Mouse (Mus musculus) G1E (cell line): Measurements from ENCODE around the gene Ckm. TPM values are rescaled to one million over a fixed set of nuclear protein-coding genes. Genes with fewer than 3 reads are reported as not detected.

Source experiments
- ATAC-seq: 2 replicates; pipeline ENCODE4 v1.8.0; 2016; ENCODE audit warnings: mild to moderate bottlenecking; ENCODE audit not compliant: insufficient number of reproducible peaks, poor library complexity, low FRiP score, severe bottlenecking; ENCODE audit errors: extremely low read depth
- DNase-seq: peaks from one replicate; pipeline ENCODE4 v3.0.0; 2012; ENCODE audit warnings: low spot score
- H3K27me3 ChIP-seq: 2 replicates; pipeline ENCODE4 v1.6.1; 2012; ENCODE audit warnings: mild to moderate bottlenecking, low read length, inconsistent platforms; ENCODE audit not compliant: insufficient read depth
- H3K36me3 ChIP-seq: replicated peaks from 2 replicates; pipeline ENCODE3; 2012; ENCODE audit warnings: mild to moderate bottlenecking, inconsistent platforms
- H3K4me1 ChIP-seq: 2 replicates; pipeline ENCODE4 v1.6.1; 2012; ENCODE audit warnings: low read depth, low read length, inconsistent platforms, mixed read lengths; ENCODE audit not compliant: insufficient read depth
- H3K4me3 ChIP-seq: 2 replicates; pipeline ENCODE4 v1.5.1; 2012; ENCODE audit warnings: low read depth, mild to moderate bottlenecking, inconsistent platforms, low read length, moderate library complexity, mixed read lengths
- H3K9me3 ChIP-seq: replicated peaks from 2 replicates; pipeline ENCODE4 v1.6.1; 2012; ENCODE audit warnings: inconsistent platforms
- CTCF ChIP-seq: IDR thresholded peaks from 2 replicates; pipeline ENCODE4 v1.5.1; 2012; ENCODE audit warnings: low read depth, low read length, inconsistent platforms, mixed read lengths
- GATA1 ChIP-seq: IDR thresholded peaks from 2 replicates; pipeline ENCODE4 v1.6.1; 2012; ENCODE audit warnings: borderline replicate concordance, low read length, inconsistent platforms, mixed read lengths
- GATA2 ChIP-seq: IDR thresholded peaks from 2 replicates; pipeline ENCODE4 v1.6.1; 2012; ENCODE audit warnings: low read depth, low read length, inconsistent platforms, borderline replicate concordance
- POLR2AphosphoS5 ChIP-seq: IDR thresholded peaks from 2 replicates; pipeline ENCODE4 v1.6.1; 2012; ENCODE audit warnings: low read depth, low read length, inconsistent platforms; ENCODE audit not compliant: insufficient replicate concordance
- TAL1 ChIP-seq: conservative IDR thresholded peaks from 2 replicates; pipeline ENCODE4 v1.6.1; 2012; ENCODE audit warnings: low read depth, low read length, inconsistent platforms, mixed read lengths
- polyA plus RNA-seq: library from polyadenylated mRNA; stranded (reverse); fragments of >175 nt; gene quantifications from 2 replicates; pipeline ENCODE4 v1.2.3, GENCODE M21; 2012
- total RNA-seq, 2 experiments: library from RNA; stranded (forward) in 1 of 2; stranded (reverse) in 1 of 2; fragments of 200-1000 nt in 1 of 2; fragments of >200 nt in 1 of 2; fragmentation: Nextera tagmentation in 1 of 2; gene quantifications; 2 replicates each; pipeline ENCODE4 v1.2.3; 2014 to 2017

Gene Ckm
- total and polyA plus RNA-seq, 3 experiments = 0.05 TPM; not detected in 2

GRCm38 (mm10) chr7:19369823-19370425, 34.7 kb upstream of the Ckm start:
- ATAC-seq (no peak), DNase-seq (no peak)
- Histone ChIP-seq H3K27me3 (no peaks in the 10 kb centered on the region), H3K4me1 (peaks cover 8% of the 10 kb centered on the region), H3K4me3 (no peak overlapping the region), H3K9me3 (no peaks in the 10 kb centered on the region), H3K36me3 (peaks cover 76% of the 10 kb centered on the region)
- no peak for TF ChIP-seq TAL1
- no peak for TF ChIP-seq GATA1
- TF ChIP-seq CTCF = no peak
- TF ChIP-seq POLR2AphosphoS5 = no peak
- no peak for TF ChIP-seq GATA2

GRCm38 (mm10) chr7:19373367-19373766, 31.2 kb upstream of the Ckm start:
- no peak for ATAC-seq
- no peak for DNase-seq
- no peaks in the 10 kb centered on the region for H3K9me3 ChIP-seq
- H3K27me3 ChIP-seq = no peaks in the 10 kb centered on the region
- TF ChIP-seq POLR2AphosphoS5 = no peak
- TF ChIP-seq TAL1 = no peak
- no peak for TF ChIP-seq CTCF
- TF ChIP-seq GATA1 = no peak
- TF ChIP-seq GATA2 = no peak
- peaks cover 4% of the 10 kb centered on the region; the same call in 1 of the 2 replicates for H3K4me1 ChIP-seq
- no peak overlapping the region for H3K4me3 ChIP-seq
- H3K36me3 ChIP-seq = peaks cover 93% of the 10 kb centered on the region

- H3K4me1 ChIP-seq = no peaks in the 10 kb centered on the region; the same call in 1 of the 2 replicates
- H3K4me3 ChIP-seq = peak overlapping the region; percentile 14; the same call in 1 of the 2 replicates
- ATAC-seq = no peak
- H3K9me3 ChIP-seq = no peaks in the 10 kb centered on the region
- no peak for DNase-seq
- peaks cover 77% of the 10 kb centered on the region for H3K36me3 ChIP-seq
- H3K27me3 ChIP-seq = no peaks in the 10 kb centered on the region
- no peak for TF ChIP-seq CTCF
- no peak for TF ChIP-seq GATA2
Measured at GRCm38 (mm10) chr7:19375368-19375767, 29.2 kb upstream of the Ckm start.

- H3K36me3 ChIP-seq = peaks cover 71% of the 10 kb centered on the region
- H3K9me3 ChIP-seq = no peaks in the 10 kb centered on the region
- ATAC-seq = no peak
- no peak for DNase-seq
- H3K4me1 ChIP-seq = peaks cover 1% of the 10 kb centered on the region; the same call in 1 of the 2 replicates
- no peak for TF ChIP-seq TAL1
- TF ChIP-seq POLR2AphosphoS5 = no peak
- no peak for TF ChIP-seq GATA1
- no peak for TF ChIP-seq GATA2
- TF ChIP-seq CTCF = no peak
- no peaks in the 10 kb centered on the region for H3K27me3 ChIP-seq
- no peak overlapping the region for H3K4me3 ChIP-seq
Measured at GRCm38 (mm10) chr7:19376019-19376418, 28.6 kb upstream of the Ckm start.

- Histone ChIP-seq H3K36me3 (peaks cover 52% of the 10 kb centered on the region), H3K9me3 (no peaks in the 10 kb centered on the region), H3K4me3 (no peak overlapping the region), H3K4me1 (peaks cover 11% of the 10 kb centered on the region), H3K27me3 (no peaks in the 10 kb centered on the region)
- no peak for TF ChIP-seq POLR2AphosphoS5
- TF ChIP-seq TAL1 = no peak
- no peak for TF ChIP-seq GATA2
- TF ChIP-seq CTCF = no peak
- no peak for TF ChIP-seq GATA1
- no peak for DNase-seq
- no peak for ATAC-seq
Measured at GRCm38 (mm10) chr7:19378049-19378448, 26.5 kb upstream of the Ckm start.

GRCm38 (mm10) chr7:19381377-19382165, 23.0 kb upstream of the Ckm start, which contains the start of gene Ercc2:
Ercc2 (plus strand) TSS chr7:19382010.
- H3K4me1 ChIP-seq = peaks cover 25% of the 10 kb centered on the region
- TF ChIP-seq CTCF (no peak), POLR2AphosphoS5 (no peak), GATA1 (no peak), GATA2 (no peak), TAL1 (no peak)
- peaks cover 54% of the 10 kb centered on the region for H3K36me3 ChIP-seq
- DNase-seq (peak; percentile 98), ATAC-seq (peak; percentile 100)
- no peaks in the 10 kb centered on the region for H3K27me3 ChIP-seq
- no peaks in the 10 kb centered on the region for H3K9me3 ChIP-seq
- peak within 1 kb of the TSS; percentile 96 for H3K4me3 ChIP-seq
